ENCODE assay signal across 9 mouse cellular contexts in the genomic region with DNA sequence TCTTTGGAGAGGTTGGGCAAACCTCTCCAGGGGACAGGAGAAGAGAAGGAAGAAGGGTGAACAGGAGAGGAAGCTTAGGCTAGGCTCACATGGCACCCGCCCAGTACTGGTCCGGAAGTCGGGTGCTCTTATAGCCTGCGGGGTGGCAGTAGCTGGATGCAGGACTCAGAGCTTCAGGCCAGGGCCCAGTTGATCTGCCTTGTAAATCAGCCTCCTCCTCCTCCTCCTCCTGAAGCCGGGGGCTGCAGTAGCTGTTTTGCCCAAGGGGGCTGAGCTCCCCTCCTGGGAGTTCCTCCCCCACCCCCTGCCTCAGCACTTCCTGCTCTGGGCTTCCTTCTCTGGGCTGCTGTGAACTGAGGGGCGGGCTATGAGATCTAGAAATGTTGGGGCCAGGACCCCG. TPM values are rescaled to one million over a fixed set of nuclear protein-coding genes. Genes with fewer than 3 reads are reported as not detected.
DNase-seq lines count a peak whose midpoint lies in the region; ATAC-seq and TF ChIP-seq lines count a peak whose summit lies in the region.
"Had no signal": no experiment of that assay in that cellular context is flagged by ENCODE, and none has a peak within 500 bp of the region (broad histone marks: within the 10 kb centered on the region; RNA-seq: fewer than 3 reads in every experiment).

Plcb2 (minus strand) TSS at position 102 of the 400 bp plus-strand sequence.

- DNase-seq in heart, adult 2 months = peak; percentile 40 to 52
- no peak for DNase-seq in heart, adult 18-20 months
- no peak for DNase-seq in G1E (ENCODE audit: low spot score)
- DNase-seq in limb, embryonic 11.5 days (ENCODE audit: low spot score) = no peak
- DNase-seq in layer of hippocampus, adult 18-20 months (ENCODE audit: low spot score in 2 of 2) = no peak
- no peak for DNase-seq in urinary bladder, postnatal 36 days (ENCODE audit: low spot score in 2 of 2)
- DNase-seq in forebrain, embryonic 11.5 days (ENCODE audit: low spot score) = no peak

- TF ChIP-seq POLR2A in heart, adult 2 months (IDR thresholded peaks at IDR 0.05; ENCODE audit: insufficient read depth, low read depth, low read length) = no peak

- ATAC-seq in G1E (ENCODE audit: extremely low read depth, insufficient number of reproducible peaks, low FRiP score, poor library complexity, severe bottlenecking) = peak; percentile 24; the same call in 1 of the 2 replicates
- ATAC-seq in limb, embryonic 11.5 days (ENCODE audit: insufficient number of reproducible peaks, low FRiP score, low TSS enrichment, low read depth) = peak; percentile 54; the same call in 1 of the 2 replicates
- peak; percentile 46 for ATAC-seq in neutrophil, adult 5-6 weeks (ENCODE audit: extremely low read depth, insufficient number of reproducible peaks, low FRiP score, poor library complexity, severe bottlenecking)
- ATAC-seq in forebrain, embryonic 11.5 days (replicated peaks; ENCODE audit: low FRiP score) = no peak

- no peaks in the 10 kb centered on the region for H3K79me2 ChIP-seq in heart, adult 2 months (replicated peaks; ENCODE audit: control insufficient read depth, insufficient read depth, low read length)

- no peak for TF ChIP-seq EP300 in heart, adult 2 months (IDR thresholded peaks at IDR 0.05; ENCODE audit: insufficient read depth, low read depth, low read length)

- H3K4me3 ChIP-seq in heart, adult 2 months = no peak within 1 kb of the TSS
- no peak within 1 kb of the TSS for H3K4me3 ChIP-seq in G1E (ENCODE audit: low read depth, low read length)
- H3K4me3 ChIP-seq in limb, embryonic 11.5 days (ENCODE audit: low read depth, low read length) = no peak within 1 kb of the TSS
- no peak within 1 kb of the TSS for H3K4me3 ChIP-seq in forebrain, embryonic 11.5 days (ENCODE audit: low read depth, low read length)
- H3K4me3 ChIP-seq: erythroblast, embryonic 14.5 days had no signal

- H3K9me3 ChIP-seq in G1E (replicated peaks) = no peaks in the 10 kb centered on the region
- H3K9me3 ChIP-seq in limb, embryonic 11.5 days (ENCODE audit: control insufficient read depth, low read length) = no peaks in the 10 kb centered on the region
- no peaks in the 10 kb centered on the region for H3K9me3 ChIP-seq in forebrain, embryonic 11.5 days (ENCODE audit: control insufficient read depth, low read length)

- H3K36me3 ChIP-seq in heart, adult 2 months (ENCODE audit: control insufficient read depth, insufficient read depth, low read length) = no peaks in the 10 kb centered on the region
- no peaks in the 10 kb centered on the region for H3K36me3 ChIP-seq in G1E (replicated peaks)
- no peaks in the 10 kb centered on the region for H3K36me3 ChIP-seq in limb, embryonic 11.5 days (ENCODE audit: control insufficient read depth, insufficient read depth, low read length)
- H3K36me3 ChIP-seq in forebrain, embryonic 11.5 days (ENCODE audit: control insufficient read depth, insufficient read depth, low read length) = no peaks in the 10 kb centered on the region

- H3K4me1 ChIP-seq in heart, adult 2 months (ENCODE audit: control insufficient read depth, insufficient read depth, low read length) = no peaks in the 10 kb centered on the region
- H3K4me1 ChIP-seq in G1E (ENCODE audit: insufficient read depth, low read depth, low read length) = peaks cover 10% of the 10 kb centered on the region
- H3K4me1 ChIP-seq in limb, embryonic 11.5 days (ENCODE audit: control insufficient read depth, insufficient read depth, low read length) = peaks cover 11% of the 10 kb centered on the region
- no peaks in the 10 kb centered on the region for H3K4me1 ChIP-seq in forebrain, embryonic 11.5 days (replicated peaks; ENCODE audit: control insufficient read depth, insufficient read depth, low read length)

- 27% methylated on average over 7 of the region's 7 CpGs for WGBS in heart, adult 2 months
- WGBS in limb, embryonic 11.5 days = 9% methylated on average over 7 of the region's 7 CpGs
- 21% methylated on average over 7 of the region's 7 CpGs for WGBS in forebrain, embryonic 11.5 days

- no peak within 1 kb of the TSS for H3K27ac ChIP-seq in heart, adult 2 months
- H3K27ac ChIP-seq in limb, embryonic 11.5 days (replicated peaks; ENCODE audit: low read depth, low read length) = no peak within 1 kb of the TSS
- H3K27ac ChIP-seq in forebrain, embryonic 11.5 days (ENCODE audit: low read depth, low read length) = no peak within 1 kb of the TSS

- H3K27me3 ChIP-seq in heart, adult 2 months (ENCODE audit: control insufficient read depth, insufficient read depth, low read length) = no peaks in the 10 kb centered on the region
- H3K27me3 ChIP-seq in G1E (ENCODE audit: insufficient read depth, low read length) = peaks cover 66% of the 10 kb centered on the region
- peaks cover 6% of the 10 kb centered on the region; the same call in 1 of the 2 replicates for H3K27me3 ChIP-seq in limb, embryonic 11.5 days (ENCODE audit: control insufficient read depth, insufficient read depth, low read length)
- H3K27me3 ChIP-seq in forebrain, embryonic 11.5 days (ENCODE audit: control insufficient read depth, insufficient read depth, low read length) = no peaks in the 10 kb centered on the region; the same call in 1 of the 2 replicates

- intact Hi-C loops in heart, adult 2 months (cut with DNase I) = no loop called here

- H3K9ac ChIP-seq in heart, adult 2 months (ENCODE audit: low read depth, low read length) = no peak within 1 kb of the TSS
- H3K9ac ChIP-seq in limb, embryonic 11.5 days (ENCODE audit: low read length) = 0 out of 2 replicates have a peak within 1 kb of the TSS, but pooled peaks have one; percentile 22
- no peak within 1 kb of the TSS for H3K9ac ChIP-seq in forebrain, embryonic 11.5 days (ENCODE audit: low read length)

- no peak for TF ChIP-seq CTCF in heart, adult 2 months (IDR thresholded peaks at IDR 0.05)
- TF ChIP-seq CTCF in G1E (IDR thresholded peaks at IDR 0.05; ENCODE audit: low read depth, low read length) = no peak

- H3K4me2 ChIP-seq in limb, embryonic 11.5 days (ENCODE audit: low read depth, severe bottlenecking) = no peak within 1 kb of the TSS
- H3K4me2 ChIP-seq in forebrain, embryonic 11.5 days (ENCODE audit: low read depth, low read length, severe bottlenecking) = no peak within 1 kb of the TSS

RNA-seq across cellular contexts. Expression of gene Plcb2, which starts in this region (rescaled TPM):
- 1 to 10 TPM; 2.5 to 2.6 TPM for total RNA-seq in heart, adult 2 months (2021)
- 2.4 and 2.7 TPM in 2 replicates for polyA plus RNA-seq in heart, adult 2 months (2012; rRNA removed)
- total RNA-seq in heart, adult 18-20 months (2021) = 1 to 10 TPM; 1.4 to 2.6 TPM
- total RNA-seq in G1E (2014; fragmentation: Nextera tagmentation) (25.6 and 30.6 TPM in 2 replicates), G1E (2017) (7.3 and 8.5 TPM in 2 replicates)
- polyA plus RNA-seq in G1E (2012) = 4.5 and 5.4 TPM in 2 replicates
- 0.48 and 0.57 TPM in 2 replicates for polyA plus RNA-seq in limb, embryonic 11.5 days (2014; fragmentation: Nextera tagmentation; extraction: Ambion mirVana)
- total RNA-seq in neutrophil, adult 5-6 weeks (2017) = 87.3 and 90.5 TPM in 2 replicates
- total RNA-seq in layer of hippocampus, adult 18-20 months (2021) = 1 to 10 TPM; 2.2 to 2.5 TPM
- 0.33 and 0.45 TPM in 2 replicates for polyA plus RNA-seq in forebrain, embryonic 11.5 days (2014; fragmentation: Nextera tagmentation; extraction: Ambion mirVana)

Comparison
In these comparisons a context has a peak if more than half of its experiments do, and no peak if none do; other contexts are left out.
1. DNase-seq: peak in heart, adult 2 months (2 of 2); none in heart, adult 18-20 months (0 of 2), G1E (single experiment), limb, embryonic 11.5 days (single experiment), layer of hippocampus, adult 18-20 months (0 of 2), urinary bladder, postnatal 36 days (0 of 2) and forebrain, embryonic 11.5 days (single experiment).
2. Peak in ATAC-seq and H3K9ac ChIP-seq in limb, embryonic 11.5 days; RNA of the gene not detected or under 1 TPM.